Mouse (Mus musculus): ENCODE measurements around the gene Sf3b3.

GRCm38 (mm10) chr8:110870501-110870900, 23.9 kb upstream of the Sf3b3 start:
- TF ChIP-seq CTCF (IDR thresholded peaks at IDR 0.05 in 2 of 3, conservative IDR thresholded peaks at IDR 0.05 in 1 of 3; ENCODE audit: control insufficient read depth in 1 of 3, insufficient read depth in 1 of 3, low read depth in 2 of 3, low read length in 3 of 3, poor library complexity in 1 of 3, severe bottlenecking in 1 of 3) (no peak), ZC3H11A (IDR thresholded peaks at IDR 0.05; ENCODE audit: low read depth, low read length) (no peak), CHD2 (IDR thresholded peaks at IDR 0.05; ENCODE audit: low read length) (no peak), EP300 (IDR thresholded peaks at IDR 0.05; ENCODE audit: low read depth in 1 of 2, low read length in 2 of 2) (no peak), BHLHE40 (IDR thresholded peaks at IDR 0.05; ENCODE audit: borderline replicate concordance, low read depth, low read length) (no peak), MYC (IDR thresholded peaks at IDR 0.05; ENCODE audit: low read depth, low read length) (no peak)
